Mouse (Mus musculus) limb, embryonic 14.5 days (tissue): ENCODE measurements at regions not wholly inside any gene's neighbourhood (a gene's known extent, or its start where the extent isn't known, plus 50 kb on each side); places are given as distances from the start of the nearest gene placed in this dataset.
A peak's percentile ranks its signal among the peaks of the same experiment; 100 is the strongest.

ENCODE experiments used
- ATAC-seq: fragments of 200-750 bp; cut with Nextera tagmentation; 2 replicates; pipeline ENCODE4 v1.8.0; 2017; ENCODE audit warnings: low read depth, moderate number of reproducible peaks, moderate TSS enrichment; ENCODE audit not compliant: low FRiP score
- DNase-seq: peaks from one replicate; pipeline ENCODE4 v3.0.0-alpha.2; 2015; ENCODE audit warnings: low spot score
- H3K27ac ChIP-seq: fragments of 300-500 bp; sonication (generic); replicated peaks from 2 replicates; pipeline ENCODE4 v1.5.1; 2014; ENCODE audit warnings: low read depth, mild to moderate bottlenecking, low read length, moderate library complexity, mixed read lengths
- H3K27me3 ChIP-seq: fragments of 300-500 bp; sonication (generic); 2 replicates; pipeline ENCODE4 v1.6.1; 2014; ENCODE audit warnings: low read length, mixed read lengths; ENCODE audit not compliant: control insufficient read depth, insufficient read depth
- H3K36me3 ChIP-seq: fragments of 300-500 bp; sonication (generic); 2 replicates; pipeline ENCODE4 v1.6.1; 2014; ENCODE audit warnings: mild to moderate bottlenecking, low read length, moderate library complexity, mixed read lengths; ENCODE audit not compliant: control insufficient read depth, insufficient read depth
- H3K4me1 ChIP-seq: fragments of 300-500 bp; sonication (generic); 2 replicates; pipeline ENCODE4 v1.6.1; 2014; ENCODE audit warnings: antibody characterized with exemption, low read length, mixed read lengths; ENCODE audit not compliant: control insufficient read depth, insufficient read depth
- H3K4me2 ChIP-seq: fragments of 300-500 bp; sonication (generic); replicated peaks from 2 replicates; pipeline ENCODE4 v1.6.1; 2014; ENCODE audit warnings: low read depth, mild to moderate bottlenecking, low read length, moderate library complexity; ENCODE audit not compliant: severe bottlenecking
- H3K4me3 ChIP-seq: fragments of 300-500 bp; sonication (generic); replicated peaks from 2 replicates; pipeline ENCODE4 v1.5.1; 2014; ENCODE audit warnings: low read length
- H3K9ac ChIP-seq: fragments of 300-500 bp; sonication (generic); 2 replicates; pipeline ENCODE4 v1.6.1; 2014; ENCODE audit warnings: mild to moderate bottlenecking, low read depth, low read length, moderate library complexity; ENCODE audit not compliant: severe bottlenecking
- H3K9me3 ChIP-seq: fragments of 300-500 bp; sonication (generic); 2 replicates; pipeline ENCODE4 v1.6.1; 2016; ENCODE audit warnings: low read length; ENCODE audit not compliant: control insufficient read depth
- POLR2A ChIP-seq: fragments of 200-500 bp; IDR thresholded peaks from 2 replicates; pipeline ENCODE4 v1.8.0; 2012; ENCODE audit warnings: inconsistent platforms, mild to moderate bottlenecking, moderate library complexity, borderline replicate concordance; ENCODE audit not compliant: insufficient read depth, insufficient read length; ENCODE audit errors: extremely low read depth
- WGBS: fragments of 180-500 bp; shearing (Covaris S2); extraction: QIAGEN DNeasy Blood & Tissue Kit; methylation state at CpG from one replicate; pipeline ENCODE4 v1.1.7; 2014; 5-methylcytosine and 5-hydroxymethylcytosine counted together

DNA sequence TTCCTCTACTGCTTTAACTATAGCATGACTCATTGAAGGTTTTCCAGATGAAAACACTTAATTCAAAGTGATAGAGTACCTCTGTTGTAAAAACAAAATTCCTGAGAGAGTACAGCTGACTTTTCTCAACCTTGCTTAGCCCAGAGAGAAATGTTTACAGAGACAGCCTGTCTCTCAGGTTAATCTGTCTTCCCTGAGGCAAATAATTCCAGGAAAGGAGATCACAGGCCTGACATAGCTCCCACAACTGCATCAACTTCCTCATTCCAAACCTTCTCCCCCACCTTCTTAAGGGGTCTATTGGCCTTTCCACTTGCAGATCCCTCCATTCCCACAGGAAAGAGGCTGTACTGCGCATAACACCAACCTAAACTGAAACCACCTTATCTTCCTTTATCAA lies 586.1 kb upstream of the Impad1 start:
- no peak overlapping the region for H3K4me2 ChIP-seq
- no peaks in the 10 kb centered on the region for H3K4me1 ChIP-seq
- no peak for TF ChIP-seq POLR2A
- no peaks in the 10 kb centered on the region for H3K36me3 ChIP-seq
- H3K4me3 ChIP-seq, result no peak overlapping the region
- ATAC-seq (no peak), DNase-seq (no peak)
- 80% methylated on average over 1 of the region's 1 CpGs for WGBS
- H3K9me3 ChIP-seq, result no peaks in the 10 kb centered on the region
- H3K27ac ChIP-seq, result no peak overlapping the region
- no peaks in the 10 kb centered on the region for H3K27me3 ChIP-seq
- no peak overlapping the region for H3K9ac ChIP-seq

DNA sequence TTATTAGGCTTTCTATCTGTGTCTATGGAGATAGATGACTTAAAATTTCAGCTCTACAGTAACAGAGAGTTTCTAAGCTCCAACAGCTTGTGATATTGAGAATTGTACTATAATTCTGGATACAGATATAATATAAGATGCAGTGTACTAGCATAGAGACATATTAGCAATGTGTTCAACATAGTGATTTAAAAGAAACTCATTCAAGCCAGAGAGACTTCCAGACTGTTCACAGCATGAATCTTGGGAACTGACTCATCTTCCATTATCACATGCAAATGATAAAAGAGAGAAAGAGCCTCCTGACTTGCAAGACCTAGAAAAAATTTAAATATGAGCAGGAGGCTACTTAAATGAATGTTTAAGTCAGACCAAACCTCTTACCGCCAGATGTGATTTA lies 565.1 kb upstream of the Impad1 start:
- Histone ChIP-seq H3K27me3 (no peaks in the 10 kb centered on the region), H3K4me2 (no peak overlapping the region), H3K27ac (no peak overlapping the region), H3K4me3 (no peak overlapping the region), H3K36me3 (no peaks in the 10 kb centered on the region), H3K4me1 (no peaks in the 10 kb centered on the region), H3K9me3 (no peaks in the 10 kb centered on the region), H3K9ac (no peak overlapping the region)
- DNase-seq (no peak), ATAC-seq (no peak)
- TF ChIP-seq POLR2A, result no peak
- 86% methylated on average over 1 of the region's 1 CpGs for WGBS

DNA sequence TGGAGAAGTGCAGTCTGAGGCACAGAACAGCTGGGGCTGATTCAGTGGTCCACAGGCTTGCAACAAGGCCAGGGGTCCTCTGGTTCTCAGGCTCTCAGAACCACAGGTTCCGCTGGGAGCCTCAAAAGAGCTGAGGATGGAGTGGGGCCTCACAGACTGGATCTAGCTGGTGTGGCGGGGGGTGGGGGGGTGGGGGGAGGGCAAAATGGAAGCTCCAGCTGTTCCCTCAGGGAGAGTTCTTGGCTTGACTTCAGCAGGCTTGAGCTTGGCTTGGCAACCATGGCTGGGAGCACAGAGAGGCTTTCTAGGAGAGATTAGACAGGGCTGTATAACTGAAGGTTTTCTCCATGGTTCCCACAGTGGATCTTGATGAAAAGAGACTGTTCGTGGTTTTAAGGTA lies 553.1 kb upstream of the Impad1 start:
- Histone ChIP-seq H3K27ac (no peak overlapping the region), H3K4me2 (no peak overlapping the region), H3K36me3 (no peaks in the 10 kb centered on the region), H3K9ac (no peak overlapping the region), H3K9me3 (no peaks in the 10 kb centered on the region), H3K4me1 (no peaks in the 10 kb centered on the region), H3K4me3 (no peak overlapping the region), H3K27me3 (no peaks in the 10 kb centered on the region)
- TF ChIP-seq POLR2A, result no peak
- no peak for DNase-seq
- ATAC-seq, result no peak
- 64% methylated on average over 3 of the region's 3 CpGs for WGBS

DNA sequence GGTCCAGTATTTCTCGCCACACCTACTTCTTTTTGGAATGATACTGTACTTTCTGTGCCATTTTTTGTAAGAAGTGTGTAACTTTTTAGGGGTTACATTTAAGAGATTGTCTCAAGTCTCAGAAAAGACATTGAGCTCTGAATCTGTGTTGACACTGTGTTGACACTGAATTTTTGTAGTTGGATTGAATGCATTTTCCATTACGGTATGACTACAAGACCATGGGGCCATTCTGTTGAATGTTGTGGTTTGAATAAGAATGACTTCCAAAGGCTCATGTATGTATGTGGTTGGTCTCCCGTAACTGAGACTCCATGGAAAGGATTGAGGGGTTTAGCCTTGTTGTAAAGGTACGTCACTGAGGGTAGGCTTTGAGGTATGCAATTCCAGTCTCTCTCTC lies 551.6 kb upstream of the Impad1 start:
- Histone ChIP-seq H3K9me3 (no peaks in the 10 kb centered on the region), H3K36me3 (no peaks in the 10 kb centered on the region), H3K4me2 (no peak overlapping the region), H3K27ac (no peak overlapping the region), H3K4me1 (no peaks in the 10 kb centered on the region), H3K27me3 (no peaks in the 10 kb centered on the region), H3K4me3 (no peak overlapping the region), H3K9ac (no peak overlapping the region)
- no peak for TF ChIP-seq POLR2A
- no peak for ATAC-seq
- DNase-seq, result no peak
- WGBS, result 92% methylated on average over 4 of the region's 4 CpGs

DNA sequence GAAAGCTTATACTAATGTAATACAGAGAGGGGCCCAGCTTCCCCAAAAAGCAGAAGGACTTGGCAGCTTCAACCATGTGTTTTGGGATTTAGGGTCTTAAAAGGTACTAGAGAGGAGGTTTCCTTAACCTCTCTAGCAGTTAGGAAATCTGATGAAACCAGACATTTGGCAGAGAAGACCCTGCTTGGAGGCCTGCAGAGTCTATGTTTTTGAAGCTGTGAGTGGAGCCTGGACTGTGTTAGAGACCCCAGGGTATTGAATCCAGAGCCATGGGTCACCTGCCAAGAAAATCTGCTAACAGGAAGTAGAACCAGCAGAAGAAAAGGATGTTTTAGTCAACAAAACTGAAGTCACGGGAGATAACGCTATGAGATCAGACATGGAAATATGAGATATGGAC lies 551.2 kb upstream of the Impad1 start:
- H3K36me3 ChIP-seq, result no peaks in the 10 kb centered on the region
- H3K9me3 ChIP-seq, result no peaks in the 10 kb centered on the region
- no peak overlapping the region for H3K27ac ChIP-seq
- H3K4me1 ChIP-seq, result no peaks in the 10 kb centered on the region
- DNase-seq, result peak; percentile 78
- WGBS, result 65% methylated on average over 2 of the region's 2 CpGs
- no peaks in the 10 kb centered on the region for H3K27me3 ChIP-seq
- no peak overlapping the region for H3K4me2 ChIP-seq
- H3K9ac ChIP-seq, result no peak overlapping the region
- H3K4me3 ChIP-seq, result no peak overlapping the region
- peak; percentile 87 for ATAC-seq
- TF ChIP-seq POLR2A, result no peak

DNA sequence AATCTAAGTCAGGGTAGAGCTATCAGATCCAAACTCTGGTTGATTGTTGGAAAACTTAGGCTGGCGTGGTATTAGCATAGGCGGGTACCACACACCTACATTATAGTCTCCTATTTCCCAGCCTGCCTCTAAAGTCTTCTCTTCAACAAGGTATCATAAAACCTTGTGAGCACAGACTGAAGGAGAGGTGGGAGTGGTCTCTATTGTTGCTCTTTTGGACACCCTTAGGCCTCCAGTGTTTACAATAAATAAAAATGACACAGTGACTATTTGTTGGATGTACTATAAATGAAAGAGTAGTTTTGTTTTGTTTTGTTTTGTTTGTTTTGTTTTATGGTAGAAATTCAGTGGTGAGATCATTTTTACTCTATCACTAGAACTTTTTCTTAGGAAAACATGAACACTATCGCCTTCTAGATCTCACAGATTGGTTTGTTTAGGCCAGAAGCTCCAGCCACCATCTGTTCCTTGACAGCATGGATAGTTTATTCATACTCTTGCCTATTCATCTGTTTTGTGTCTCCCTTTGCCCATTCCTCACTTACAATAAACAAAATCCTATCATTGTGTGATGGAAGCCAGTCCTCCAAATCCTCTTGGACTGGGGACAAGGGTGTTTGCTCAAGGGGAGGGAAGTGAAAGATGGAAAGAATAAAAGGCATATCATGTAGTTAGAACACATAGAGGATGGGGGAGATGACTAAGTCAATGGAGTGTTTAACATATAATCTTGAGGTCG lies 544.2 kb upstream of the Impad1 start:
- TF ChIP-seq POLR2A, result no peak
- H3K27ac ChIP-seq, result no peak overlapping the region
- no peaks in the 10 kb centered on the region for H3K9me3 ChIP-seq
- no peak overlapping the region for H3K9ac ChIP-seq
- H3K4me1 ChIP-seq, result no peaks in the 10 kb centered on the region
- DNase-seq (no peak), ATAC-seq (no peak)
- no peaks in the 10 kb centered on the region for H3K36me3 ChIP-seq
- no peak overlapping the region for H3K4me2 ChIP-seq
- H3K4me3 ChIP-seq, result no peak overlapping the region
- no peaks in the 10 kb centered on the region for H3K27me3 ChIP-seq
- WGBS, result 80% methylated on average over 4 of the region's 4 CpGs
